Mouse (Mus musculus): ENCODE data around the gene Ercc6.

DNA sequence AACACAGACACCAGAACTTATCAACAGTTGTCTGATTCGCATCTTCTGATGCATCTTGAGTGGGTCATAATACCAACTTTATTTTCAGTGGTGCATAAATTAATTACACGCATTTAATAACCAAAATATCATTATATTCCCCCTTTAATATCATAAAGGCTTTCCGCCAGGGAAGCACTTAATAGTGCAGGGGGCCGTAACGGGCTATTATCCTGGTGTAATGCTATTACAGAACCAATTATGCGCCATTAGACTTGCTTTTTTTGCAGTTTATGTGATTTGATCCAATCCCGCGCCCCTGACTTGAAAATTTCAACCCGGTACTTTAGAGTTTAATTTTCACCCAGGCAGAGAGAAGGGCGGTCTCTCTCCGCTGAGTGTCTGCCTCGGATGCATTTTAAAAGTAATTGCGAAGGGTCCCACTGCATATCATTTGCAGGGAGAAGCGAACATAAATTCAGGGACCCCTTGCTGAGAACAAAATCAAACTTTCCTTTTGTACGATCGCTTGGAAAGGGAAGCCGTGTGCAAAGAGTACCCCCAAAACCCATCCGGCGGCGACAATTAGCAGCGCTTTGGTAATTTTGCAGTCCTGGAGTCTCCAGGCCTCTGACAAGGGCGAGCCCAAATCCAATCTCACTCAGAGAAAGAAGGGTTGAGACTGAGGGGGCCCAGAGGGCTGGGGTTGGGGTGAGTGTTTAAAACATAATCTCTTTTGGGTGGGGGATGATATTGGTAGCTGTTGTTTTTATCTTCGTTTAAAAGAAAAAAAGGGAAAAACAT is 85.3 kb downstream of the Ercc6 start:
- TF ChIP-seq CTCF (IDR thresholded peaks at IDR 0.05; ENCODE audit: extremely low read depth, insufficient read depth, low read length) (no peak), POLR2A (IDR thresholded peaks at IDR 0.05; ENCODE audit: extremely low read depth, insufficient read depth, low read length) (no peak)
